Mouse (Mus musculus) hindbrain, embryonic 13.5 days (tissue): ENCODE results near the gene Map1a. TPM values are rescaled to one million over a fixed set of nuclear protein-coding genes. Genes with fewer than 3 reads are reported as not detected.

Experiments used
- polyA plus RNA-seq: library from polyadenylated mRNA; unstranded; fragments of >200 nt; fragmentation: Nextera tagmentation; extraction: Ambion mirVana; gene quantifications from 2 replicates; pipeline ENCODE4 v1.2.1, GENCODE M21; 2015

Gene Map1a
- polyA plus RNA-seq, 1 experiment from 2014 or later: 16.1 TPM

Other genes with a start within 250 kb of the Map1a start
- gene Tgm5, start 203.8 kb upstream of the Map1a start, polyA plus RNA-seq: 0.09 TPM in 1 of 2 replicates, not detected in the other
- not detected in 2 replicates for gene Tgm7, start 179.8 kb upstream of the Map1a start, polyA plus RNA-seq
- 32.0 and 33.0 TPM in 2 replicates for gene Adal, start 149.2 kb upstream of the Map1a start, polyA plus RNA-seq
- gene Lcmt2, start 148.9 kb upstream of the Map1a start, polyA plus RNA-seq: 23.9 and 24.5 TPM in 2 replicates
- 55.4 and 56.3 TPM in 2 replicates for gene Tubgcp4, start 118.9 kb upstream of the Map1a start, polyA plus RNA-seq
- gene Zscan29, start 118.5 kb upstream of the Map1a start, polyA plus RNA-seq: 8.3 and 9.9 TPM in 2 replicates
- 179 and 194 TPM in 2 replicates for gene Trp53bp1, start 18.2 kb upstream of the Map1a start, polyA plus RNA-seq
- gene Ppip5k1, start 65.8 kb downstream of the Map1a start, polyA plus RNA-seq: 18.6 and 19.3 TPM in 2 replicates
- 49.1 and 50.5 TPM in 2 replicates for gene Ckmt1, start 68.1 kb downstream of the Map1a start, polyA plus RNA-seq
- not detected in 2 replicates for gene Strc, start 97.6 kb downstream of the Map1a start, polyA plus RNA-seq
- gene Pdia3, start 124.2 kb downstream of the Map1a start, polyA plus RNA-seq: 386 and 398 TPM in 2 replicates
- gene Catsper2, start 124.2 kb downstream of the Map1a start, polyA plus RNA-seq: 5.7 and 6.8 TPM in 2 replicates
- gene Ell3, start 154.7 kb downstream of the Map1a start, polyA plus RNA-seq: 2.5 and 2.8 TPM in 2 replicates
- 391 and 404 TPM in 2 replicates for gene Serf2, start 159.6 kb downstream of the Map1a start, polyA plus RNA-seq
- gene Hypk, start 163.7 kb downstream of the Map1a start, polyA plus RNA-seq: 111 and 119 TPM in 2 replicates
- 1.3 TPM in 2 replicates for gene Serinc4, start 167.2 kb downstream of the Map1a start, polyA plus RNA-seq
- 79.2 and 79.7 TPM in 2 replicates for gene Mfap1b, start 184.5 kb downstream of the Map1a start, polyA plus RNA-seq
- gene Mfap1a, start 217.1 kb downstream of the Map1a start, polyA plus RNA-seq: 34.8 and 36.4 TPM in 2 replicates
- 5.1 and 5.8 TPM in 2 replicates for gene Wdr76, start 217.1 kb downstream of the Map1a start, polyA plus RNA-seq